22 mouse cellular contexts compared by ENCODE assay signal in the genomic region with DNA sequence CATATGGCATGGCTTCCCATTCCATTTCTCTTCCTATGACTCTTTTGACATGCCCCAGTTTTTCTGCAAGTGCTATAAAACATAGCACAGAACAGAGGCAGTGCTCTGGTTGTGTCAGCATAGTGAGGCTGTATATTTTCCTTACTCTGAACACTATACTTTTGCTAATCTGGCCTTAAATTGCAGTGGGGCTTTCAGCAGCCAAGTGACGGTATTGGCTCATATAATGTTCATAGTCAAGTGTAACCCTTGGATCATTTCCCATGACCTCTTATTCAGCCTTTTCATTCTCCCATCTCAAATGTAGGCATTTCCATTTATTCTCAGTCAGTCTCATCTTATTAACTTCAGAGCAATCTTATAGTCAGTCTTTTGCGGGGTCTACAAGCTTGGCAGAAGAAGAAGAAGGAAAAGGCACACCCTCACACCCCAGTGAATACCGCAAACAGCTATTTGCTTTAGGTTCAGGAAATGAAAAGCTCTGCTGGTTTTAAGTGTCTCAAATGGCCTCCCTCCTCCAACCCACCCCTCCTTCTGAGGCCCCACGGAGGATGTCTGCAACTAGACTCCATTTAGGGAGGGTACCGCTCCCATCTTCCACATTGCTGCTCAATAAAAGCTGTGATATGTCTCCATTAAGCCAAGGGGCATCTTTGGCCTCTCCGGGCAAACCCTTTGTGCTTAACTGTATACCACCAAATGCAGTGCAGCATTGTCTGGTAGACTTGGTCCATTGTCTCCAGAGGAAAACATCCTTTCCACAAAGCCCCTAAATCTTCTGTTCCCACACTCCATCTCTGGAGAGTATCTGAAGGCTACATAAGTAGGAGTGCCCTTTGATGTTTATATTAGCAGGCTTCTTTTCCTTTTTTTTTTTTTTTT.
A peak's percentile ranks its signal among the peaks of the same experiment; 100 is the strongest.
DNase-seq lines count a peak whose midpoint lies in the region; ATAC-seq lines count a peak whose summit lies in the region.
"Had no signal": no experiment of that assay in that cellular context is flagged by ENCODE, and none has a peak within 500 bp of the region (broad histone marks: within the 10 kb centered on the region; RNA-seq: fewer than 3 reads in every experiment).

No protein-coding gene starts in this region.

- H3K36me3 ChIP-seq in hindbrain, embryonic 10.5 days, result no peaks in the 10 kb centered on the region
- no peaks in the 10 kb centered on the region for H3K36me3 ChIP-seq in hindbrain, embryonic 11.5 days (ENCODE audit: control insufficient read depth, insufficient read depth, low read length)
- H3K36me3 ChIP-seq in lung, embryonic 15.5 days, result no peaks in the 10 kb centered on the region
- no peaks in the 10 kb centered on the region for H3K36me3 ChIP-seq in limb, embryonic 13.5 days
- H3K36me3 ChIP-seq: forebrain, embryonic 15.5 days; heart, embryonic 15.5 days; neural tube, embryonic 12.5 days had no signal

- no peak for ATAC-seq in hindbrain, embryonic 11.5 days (ENCODE audit: low FRiP score)
- no peak for ATAC-seq in lung, embryonic 15.5 days (ENCODE audit: borderline replicate concordance, extremely low read depth, low FRiP score, low TSS enrichment)
- peak; percentile 91 for ATAC-seq in limb, embryonic 13.5 days (ENCODE audit: low FRiP score, low read depth)
- ATAC-seq: forebrain, embryonic 15.5 days had no signal

- no peak overlapping the region for H3K9ac ChIP-seq in hindbrain, embryonic 11.5 days (ENCODE audit: low read depth, low read length)
- no peak overlapping the region for H3K9ac ChIP-seq in lung, embryonic 15.5 days
- no peak overlapping the region for H3K9ac ChIP-seq in limb, embryonic 13.5 days
- H3K9ac ChIP-seq: forebrain, embryonic 15.5 days; heart, embryonic 15.5 days; neural tube, embryonic 12.5 days had no signal

- no peak overlapping the region for H3K4me3 ChIP-seq in hindbrain, embryonic 10.5 days
- H3K4me3 ChIP-seq in hindbrain, embryonic 11.5 days (ENCODE audit: low read depth, low read length), result no peak overlapping the region
- H3K4me3 ChIP-seq in lung, embryonic 15.5 days, result no peak overlapping the region
- H3K4me3 ChIP-seq in limb, embryonic 13.5 days, result no peak overlapping the region
- H3K4me3 ChIP-seq: erythroblast, embryonic 14.5 days; forebrain, embryonic 15.5 days; gastrocnemius, adult 2 months; heart, embryonic 15.5 days; megakaryocyte, embryonic 14.5 days; neural tube, embryonic 12.5 days had no signal

- no peak for DNase-seq in hindbrain, embryonic 10.5 days (ENCODE audit: low spot score)
- no peak for DNase-seq in hindbrain, embryonic 11.5 days (ENCODE audit: low spot score)
- no peak for DNase-seq in lung, postnatal 36 days
- DNase-seq in Muller cell, postnatal 12 days (ENCODE audit: inconsistent ontology term), result peak; percentile 40
- no peak for DNase-seq in heart, adult 9 months (ENCODE audit: low spot score in 2 of 2)
- DNase-seq in cerebellum, postnatal 14 days, result no peak
- DNase-seq: adrenal gland, postnatal 14 days; cerebellum, adult 2 months; gastrocnemius, adult 2 months; heart, adult 11 months; kidney, postnatal 36 days; layer of hippocampus, adult 9-11 months; lung, adult 2 months; right cerebral cortex, postnatal 25 days had no signal

- 71% methylated on average over 6 of the region's 6 CpGs for WGBS in hindbrain, embryonic 10.5 days
- 67% methylated on average over 6 of the region's 6 CpGs for WGBS in hindbrain, embryonic 11.5 days
- 67% methylated on average over 6 of the region's 6 CpGs for WGBS in lung, embryonic 15.5 days
- WGBS in limb, embryonic 13.5 days, result 44% methylated on average over 6 of the region's 6 CpGs

- no peak overlapping the region for H3K4me2 ChIP-seq in hindbrain, embryonic 11.5 days (replicated peaks; ENCODE audit: low read depth, low read length)
- no peak overlapping the region for H3K4me2 ChIP-seq in lung, embryonic 15.5 days
- H3K4me2 ChIP-seq in limb, embryonic 13.5 days (replicated peaks), result no peak overlapping the region
- H3K4me2 ChIP-seq: forebrain, embryonic 15.5 days; heart, embryonic 15.5 days; liver, embryonic 11.5 days; neural tube, embryonic 12.5 days had no signal

- H3K4me1 ChIP-seq in hindbrain, embryonic 10.5 days (replicated peaks), result peaks cover 7% of the 10 kb centered on the region
- H3K4me1 ChIP-seq in hindbrain, embryonic 11.5 days (replicated peaks; ENCODE audit: control insufficient read depth, insufficient read depth, low read length), result no peaks in the 10 kb centered on the region
- peaks cover 7% of the 10 kb centered on the region for H3K4me1 ChIP-seq in lung, embryonic 15.5 days
- H3K4me1 ChIP-seq in limb, embryonic 13.5 days, result peaks cover 6% of the 10 kb centered on the region; the same call in 1 of the 2 replicates
- H3K4me1 ChIP-seq: forebrain, embryonic 15.5 days; heart, embryonic 15.5 days; megakaryocyte, embryonic 14.5 days; neural tube, embryonic 12.5 days had no signal

- peaks cover 18% of the 10 kb centered on the region; the same call in 1 of the 2 replicates for H3K9me3 ChIP-seq in hindbrain, embryonic 10.5 days
- no peaks in the 10 kb centered on the region for H3K9me3 ChIP-seq in hindbrain, embryonic 11.5 days (ENCODE audit: control insufficient read depth, low read length)
- H3K9me3 ChIP-seq in lung, embryonic 15.5 days, result no peaks in the 10 kb centered on the region
- peaks cover 4% of the 10 kb centered on the region for H3K9me3 ChIP-seq in limb, embryonic 13.5 days
- H3K9me3 ChIP-seq: forebrain, embryonic 15.5 days; heart, embryonic 15.5 days; megakaryocyte, embryonic 14.5 days; neural tube, embryonic 12.5 days had no signal

- H3K27me3 ChIP-seq in hindbrain, embryonic 10.5 days (ENCODE audit: insufficient read depth, poor library complexity, severe bottlenecking), result no peaks in the 10 kb centered on the region
- no peaks in the 10 kb centered on the region for H3K27me3 ChIP-seq in hindbrain, embryonic 11.5 days (ENCODE audit: control insufficient read depth, insufficient read depth, low read length)
- no peaks in the 10 kb centered on the region for H3K27me3 ChIP-seq in lung, embryonic 15.5 days
- no peaks in the 10 kb centered on the region for H3K27me3 ChIP-seq in limb, embryonic 13.5 days
- H3K27me3 ChIP-seq: forebrain, embryonic 15.5 days; heart, embryonic 15.5 days; megakaryocyte, embryonic 14.5 days; neural tube, embryonic 12.5 days had no signal

- H3K27ac ChIP-seq in hindbrain, embryonic 10.5 days, result peak overlapping the region; percentile 50; the same call in 1 of the 2 replicates
- no peak overlapping the region for H3K27ac ChIP-seq in hindbrain, embryonic 11.5 days (ENCODE audit: low read depth, low read length)
- H3K27ac ChIP-seq in lung, embryonic 15.5 days, result 0 out of 2 replicates have a peak overlapping the region, but pooled peaks have one; percentile 1
- H3K27ac ChIP-seq in limb, embryonic 13.5 days, result peak overlapping the region; percentile 34; the same call in 1 of the 2 replicates
- H3K27ac ChIP-seq: forebrain, embryonic 15.5 days; gastrocnemius, adult 2 months; heart, embryonic 15.5 days; neural tube, embryonic 12.5 days had no signal
